Mouse (Mus musculus): ENCODE measurements around the gene Spty2d1.
"Not testable (repeated sequence)": the region's sequence is repeated elsewhere in the genome, so short reads cannot be mapped to it uniquely, and the experiment has no call there.

Spty2d1 gene

GRCm38 (mm10) chr7:46989387-46989786 is 18.8 kb downstream of the Spty2d1 start:
- DNase-seq (ENCODE audit: low read depth, low spot score), result not testable (repeated sequence)

GRCm38 (mm10) chr7:46987073-46987472 is 21.1 kb downstream of the Spty2d1 start:
- no peak for DNase-seq (ENCODE audit: low read depth, low spot score)

DNA sequence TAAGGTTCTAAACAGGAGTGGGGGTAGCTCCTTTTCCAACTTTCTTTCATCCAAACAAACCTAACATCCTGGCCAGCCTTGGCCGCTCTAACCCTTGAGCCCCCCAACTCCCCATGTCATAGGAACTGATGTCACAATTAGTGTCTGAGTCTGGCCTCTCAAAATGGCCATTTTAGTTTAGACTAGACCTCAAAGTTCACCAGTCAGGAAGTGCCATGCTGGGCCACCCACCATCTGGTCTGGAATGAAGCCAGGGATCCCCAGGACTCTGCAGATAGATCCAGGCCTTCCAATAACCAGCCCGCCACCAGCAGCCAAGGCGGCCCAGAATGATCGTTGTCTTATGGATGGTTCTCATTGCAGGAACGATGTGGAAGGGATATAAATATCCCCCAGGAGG is 21.6 kb downstream of the Spty2d1 start:
- DNase-seq (ENCODE audit: low read depth, low spot score), result no peak

- no peak for DNase-seq (ENCODE audit: low read depth, low spot score)
Measured at GRCm38 (mm10) chr7:46985718-46986505, 22.3 kb downstream of the Spty2d1 start.

- no peak for DNase-seq (ENCODE audit: low read depth, low spot score)
Measured at GRCm38 (mm10) chr7:46983280-46983679, 24.9 kb downstream of the Spty2d1 start, which contains the start of gene Gm9999. Gene Gm9999 (plus strand): TSS chr7:46983580.

- no peak for DNase-seq (ENCODE audit: low read depth, low spot score)
Measured at GRCm38 (mm10) chr7:46975456-46975855, 32.8 kb downstream of the Spty2d1 start.

DNA sequence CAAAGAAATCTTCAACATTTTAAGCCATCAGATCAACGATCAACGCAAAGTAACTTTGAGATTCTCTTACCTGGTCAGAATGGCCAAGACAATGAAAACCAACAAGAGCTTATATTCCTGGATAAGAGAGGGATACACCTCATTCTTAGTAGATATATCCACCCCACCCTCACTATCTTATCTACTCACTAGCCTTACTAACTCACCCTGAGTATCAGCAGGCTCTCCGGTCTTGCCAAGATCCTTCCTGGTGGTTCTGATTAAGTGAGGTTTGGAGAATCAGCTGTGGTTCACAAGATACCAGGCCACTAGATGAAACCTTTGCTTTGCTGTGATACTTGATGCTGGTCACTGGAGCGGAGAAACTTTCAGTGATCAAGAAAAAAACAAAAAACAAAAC is 33.6 kb downstream of the Spty2d1 start:
- no peak for DNase-seq (ENCODE audit: low read depth, low spot score)

- no peak for DNase-seq (ENCODE audit: low read depth, low spot score)
Measured at GRCm38 (mm10) chr7:46969898-46970297, 38.3 kb downstream of the Spty2d1 start.

GRCm38 (mm10) chr7:46964070-46964469 is 44.1 kb downstream of the Spty2d1 start:
- DNase-seq (ENCODE audit: low read depth, low spot score), result no peak

- peak; percentile 85 for DNase-seq (ENCODE audit: low read depth, low spot score)
Measured at GRCm38 (mm10) chr7:46962806-46963618, 45.2 kb downstream of the Spty2d1 start.

GRCm38 (mm10) chr7:46962132-46962531 is 46.1 kb downstream of the Spty2d1 start:
- DNase-seq (ENCODE audit: low read depth, low spot score), result no peak

GRCm38 (mm10) chr7:46960991-46961390 is 47.2 kb downstream of the Spty2d1 start:
- no peak for DNase-seq (ENCODE audit: low read depth, low spot score)

- DNase-seq (ENCODE audit: low read depth, low spot score), result no peak
Measured at GRCm38 (mm10) chr7:46958853-46959252, 49.4 kb downstream of the Spty2d1 start.

DNA sequence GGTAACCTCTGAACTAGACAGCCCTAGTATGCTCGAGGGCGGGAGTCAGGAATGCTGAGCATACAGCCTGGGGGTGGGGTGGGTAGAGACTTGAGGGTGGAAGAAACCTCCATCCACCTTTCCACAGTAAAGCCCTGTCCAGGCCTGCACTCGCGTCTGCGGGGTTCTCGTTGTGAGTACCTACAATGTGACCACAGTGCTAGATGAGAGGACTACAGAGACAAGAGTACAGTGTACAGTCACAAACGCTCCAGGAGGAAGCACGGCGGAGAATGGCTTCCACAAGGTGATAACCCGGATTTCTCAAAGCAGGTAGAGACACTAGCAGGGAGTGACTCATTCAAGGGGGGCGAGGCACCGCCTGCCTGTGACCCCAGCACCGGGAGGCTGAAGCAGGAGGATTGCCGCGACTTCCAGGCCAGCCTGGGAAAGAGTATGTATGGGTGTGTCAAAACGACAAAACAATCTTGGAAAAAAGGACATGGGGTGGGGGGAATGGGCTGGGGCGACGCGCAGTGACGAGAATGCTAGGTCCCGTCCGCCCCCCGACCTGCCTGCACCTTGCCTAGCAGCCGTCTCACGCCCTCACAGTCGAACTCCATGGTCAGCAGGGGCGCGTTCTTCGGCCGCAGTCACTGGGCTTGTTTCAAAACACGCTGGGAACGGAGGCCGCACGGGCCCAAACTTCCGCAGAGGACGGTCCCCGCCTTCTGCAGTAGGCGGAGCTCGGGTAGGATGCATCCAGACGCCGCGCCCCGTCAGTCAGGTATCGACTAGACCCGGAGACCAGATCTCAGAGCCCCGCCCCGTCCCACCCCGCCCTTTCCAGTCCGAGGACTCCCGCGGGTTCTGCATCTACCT is 50.1 kb downstream of the Spty2d1 start, which contains the start of gene Uevld:
TSS of gene Uevld (minus strand) at position 697 of the 861 bp plus-strand sequence.
- peak; percentile 97 for DNase-seq (ENCODE audit: low read depth, low spot score)

All from ES-CJ7 (cell line).